Mouse (Mus musculus) CH12.LX (cell line): ENCODE measurements around the gene Nfe2l1. TPM values are rescaled to one million over a fixed set of nuclear protein-coding genes. Genes with fewer than 3 reads are reported as not detected.

Experiments
- DNase-seq: peaks from one replicate; pipeline ENCODE4 v3.0.0-alpha.2; 2013; ENCODE audit errors: extremely low read depth
- H3K27ac ChIP-seq: 2 replicates; pipeline ENCODE4 v1.5.1; 2012; ENCODE audit warnings: low read depth, mild to moderate bottlenecking, control low read depth, moderate library complexity; ENCODE audit not compliant: insufficient read depth
- H3K27me3 ChIP-seq: replicated peaks from 2 replicates; pipeline ENCODE3; 2012; ENCODE audit warnings: inconsistent platforms
- H3K36me3 ChIP-seq, 2 experiments: replicated peaks in 1 of 2; 2 replicates each; pipeline versions ENCODE3 to v1.6.1; 2012; ENCODE audit warnings: inconsistent platforms in 1 of 2, low read length in 1 of 2, mild to moderate bottlenecking in 1 of 2, mixed read lengths in 1 of 2, moderate library complexity in 1 of 2; ENCODE audit not compliant: control insufficient read depth in 1 of 2, insufficient read depth in 1 of 2
- H3K4me1 ChIP-seq, 2 experiments: 2 replicates each; pipeline ENCODE4 v1.6.1; 2012; ENCODE audit warnings: inconsistent platforms in 1 of 2, moderate library complexity in 1 of 2; ENCODE audit not compliant: insufficient read depth in 2 of 2, control insufficient read depth in 1 of 2
- H3K4me2 ChIP-seq: 2 replicates; pipeline ENCODE4 v1.6.1; 2012; ENCODE audit warnings: low read depth, mild to moderate bottlenecking, control low read depth; ENCODE audit not compliant: poor library complexity, insufficient read depth, severe bottlenecking
- H3K4me3 ChIP-seq, 3 experiments: fragments of 150-350 bp in 1 of 3; sonication (generic) in 1 of 3; replicated peaks in 1 of 3; 2 replicates each; pipeline versions ENCODE3 to v1.5.1; 2011 to 2012; ENCODE audit warnings: low read depth in 2 of 3, low read length in 2 of 3, mild to moderate bottlenecking in 2 of 3, moderate library complexity in 2 of 3, control low read depth in 1 of 3, improper control_type of control experiment in 1 of 3, inconsistent platforms in 1 of 3, mixed read lengths in 1 of 3; ENCODE audit not compliant: poor library complexity in 1 of 3
- H3K79me2 ChIP-seq: replicated peaks from 2 replicates; pipeline ENCODE4 v1.6.1; 2012; ENCODE audit warnings: mild to moderate bottlenecking, moderate library complexity; ENCODE audit not compliant: control insufficient read depth, poor library complexity, insufficient read depth, severe bottlenecking; ENCODE audit errors: extremely low read depth
- H3K9ac ChIP-seq: 2 replicates; pipeline ENCODE4 v1.6.1; 2012; ENCODE audit warnings: low read depth, mild to moderate bottlenecking, control low read depth, moderate library complexity; ENCODE audit not compliant: insufficient read depth
- H3K9me3 ChIP-seq: replicated peaks from 2 replicates; pipeline ENCODE3; 2012; ENCODE audit warnings: low read length, inconsistent platforms, mixed read lengths
- BHLHE40 ChIP-seq: IDR thresholded peaks from 2 replicates; pipeline ENCODE4 v1.6.1; 2011; ENCODE audit warnings: mild to moderate bottlenecking, low read depth, low read length, improper control_type of control experiment
- CHD1 ChIP-seq: IDR thresholded peaks from 2 replicates; pipeline ENCODE4 v1.6.1; 2012; ENCODE audit warnings: low read depth, low read length, improper control_type of control experiment, inconsistent platforms
- CHD2 ChIP-seq: IDR thresholded peaks from 2 replicates; pipeline ENCODE4 v1.6.1; 2011; ENCODE audit warnings: low read length, improper control_type of control experiment
- CTCF ChIP-seq, 2 experiments: IDR thresholded peaks in 1 of 2; conservative IDR thresholded peaks in 1 of 2; 2 replicates each; pipeline ENCODE4 v1.5.1; 2011 to 2012; ENCODE audit warnings: low read depth in 2 of 2, low read length in 2 of 2, improper control_type of control experiment in 1 of 2, inconsistent platforms in 1 of 2, mild to moderate bottlenecking in 1 of 2, moderate library complexity in 1 of 2
- E2F4 ChIP-seq: IDR thresholded peaks from 2 replicates; pipeline ENCODE4 v1.6.1; 2011; ENCODE audit warnings: low read depth, low read length, improper control_type of control experiment; ENCODE audit not compliant: insufficient replicate concordance
- ELF1 ChIP-seq: IDR thresholded peaks from 2 replicates; pipeline ENCODE4 v1.6.1; 2014; ENCODE audit warnings: low read depth, mild to moderate bottlenecking, inconsistent platforms, low read length, improper control_type of control experiment
- EP300 ChIP-seq: IDR thresholded peaks from 2 replicates; pipeline ENCODE4 v1.6.1; 2011; ENCODE audit warnings: low read length, improper control_type of control experiment
- ETS1 ChIP-seq: conservative IDR thresholded peaks from 2 replicates; pipeline ENCODE4 v1.6.1; 2012; ENCODE audit warnings: low read depth, mild to moderate bottlenecking, inconsistent platforms, low read length, improper control_type of control experiment, moderate library complexity
- GABPA ChIP-seq: IDR thresholded peaks from 2 replicates; pipeline ENCODE4 v1.6.1; 2012; ENCODE audit warnings: low read depth, low read length, improper control_type of control experiment, inconsistent platforms; ENCODE audit not compliant: insufficient replicate concordance
- HCFC1 ChIP-seq: IDR thresholded peaks from 2 replicates; pipeline ENCODE4 v1.6.1; 2012; ENCODE audit warnings: low read depth, mild to moderate bottlenecking, inconsistent platforms, low read length, improper control_type of control experiment
- IRF4 ChIP-seq: IDR thresholded peaks from 2 replicates; pipeline ENCODE4 v1.6.1; 2014; ENCODE audit warnings: low read depth, mild to moderate bottlenecking, inconsistent platforms, low read length, improper control_type of control experiment
- JUN ChIP-seq: IDR thresholded peaks from 2 replicates; pipeline ENCODE4 v1.6.1; 2011; ENCODE audit warnings: low read depth, mild to moderate bottlenecking, low read length, improper control_type of control experiment, moderate library complexity; ENCODE audit not compliant: insufficient read depth
- JUND ChIP-seq: conservative IDR thresholded peaks from 2 replicates; pipeline ENCODE4 v1.6.1; 2011; ENCODE audit warnings: low read depth, low read length, improper control_type of control experiment
- KAT2A ChIP-seq: IDR thresholded peaks from 2 replicates; pipeline ENCODE4 v1.6.1; 2012; ENCODE audit warnings: low read length, improper control_type of control experiment, inconsistent platforms; ENCODE audit not compliant: insufficient replicate concordance
- MAFK ChIP-seq: IDR thresholded peaks from 2 replicates; pipeline ENCODE4 v1.6.1; 2011; ENCODE audit warnings: low read length, improper control_type of control experiment; ENCODE audit not compliant: insufficient replicate concordance
- MAX ChIP-seq: IDR thresholded peaks from 2 replicates; pipeline ENCODE4 v1.6.1; 2011; ENCODE audit warnings: low read length, improper control_type of control experiment
- MEF2A ChIP-seq: IDR thresholded peaks from 2 replicates; pipeline ENCODE4 v1.6.1; 2014; ENCODE audit warnings: low read depth, mild to moderate bottlenecking, inconsistent platforms, low read length, improper control_type of control experiment, borderline replicate concordance
- MXI1 ChIP-seq: IDR thresholded peaks from 2 replicates; pipeline ENCODE4 v1.6.1; 2011; ENCODE audit warnings: mild to moderate bottlenecking, low read depth, low read length, improper control_type of control experiment
- MYC ChIP-seq: IDR thresholded peaks from 2 replicates; pipeline ENCODE4 v1.6.1; 2011; ENCODE audit warnings: low read depth, mild to moderate bottlenecking, improper control_type of control experiment, low read length
- NELFE ChIP-seq: IDR thresholded peaks from 2 replicates; pipeline ENCODE4 v1.6.1; 2011; ENCODE audit warnings: low read depth, low read length, improper control_type of control experiment
- NRF1 ChIP-seq: IDR thresholded peaks from 2 replicates; pipeline ENCODE4 v1.6.1; 2014; ENCODE audit warnings: low read depth, mild to moderate bottlenecking, inconsistent platforms, low read length, improper control_type of control experiment, moderate library complexity
- PAX5 ChIP-seq: IDR thresholded peaks from 2 replicates; pipeline ENCODE4 v1.6.1; 2012; ENCODE audit warnings: low read length, inconsistent platforms, mixed read lengths
- POLR2A ChIP-seq: IDR thresholded peaks from 2 replicates; pipeline ENCODE4 v1.6.1; 2011; ENCODE audit warnings: low read depth, mild to moderate bottlenecking, improper control_type of control experiment, low read length
- POLR2AphosphoS2 ChIP-seq: IDR thresholded peaks from 2 replicates; pipeline ENCODE4 v1.6.1; 2011; ENCODE audit warnings: low read depth, low read length, improper control_type of control experiment
- RAD21 ChIP-seq: IDR thresholded peaks from 2 replicates; pipeline ENCODE4 v1.6.1; 2011; ENCODE audit warnings: low read depth, mild to moderate bottlenecking, low read length, improper control_type of control experiment, moderate library complexity
- RCOR1 ChIP-seq: conservative IDR thresholded peaks from 2 replicates; pipeline ENCODE4 v1.6.1; 2012; ENCODE audit warnings: low read depth, mild to moderate bottlenecking, inconsistent platforms, low read length, improper control_type of control experiment
- SIN3A ChIP-seq: IDR thresholded peaks from 2 replicates; pipeline ENCODE4 v1.6.1; 2012; ENCODE audit warnings: low read length, improper control_type of control experiment, inconsistent platforms
- SMC3 ChIP-seq: IDR thresholded peaks from 2 replicates; pipeline ENCODE4 v1.6.1; 2011; ENCODE audit warnings: low read depth, low read length, improper control_type of control experiment
- TBP ChIP-seq: conservative IDR thresholded peaks from 2 replicates; pipeline ENCODE4 v1.6.1; 2011; ENCODE audit warnings: low read depth, low read length, improper control_type of control experiment
- TCF12 ChIP-seq: IDR thresholded peaks from 2 replicates; pipeline ENCODE4 v1.6.1; 2014; ENCODE audit warnings: low read depth, mild to moderate bottlenecking, inconsistent platforms, low read length, improper control_type of control experiment
- UBTF ChIP-seq: IDR thresholded peaks from 2 replicates; pipeline ENCODE4 v1.6.1; 2012; ENCODE audit warnings: low read depth, mild to moderate bottlenecking, inconsistent platforms, low read length, improper control_type of control experiment, moderate library complexity
- USF1 ChIP-seq: IDR thresholded peaks from 2 replicates; pipeline ENCODE4 v1.6.1; 2014; ENCODE audit warnings: low read depth, mild to moderate bottlenecking, inconsistent platforms, low read length, improper control_type of control experiment
- USF2 ChIP-seq: conservative IDR thresholded peaks from 2 replicates; pipeline ENCODE4 v1.6.1; 2011; ENCODE audit warnings: low read depth, low read length, improper control_type of control experiment
- ZC3H11A ChIP-seq: IDR thresholded peaks from 2 replicates; pipeline ENCODE4 v1.6.1; 2012; ENCODE audit warnings: low read depth, mild to moderate bottlenecking, inconsistent platforms, low read length, improper control_type of control experiment
- ZKSCAN1 ChIP-seq: IDR thresholded peaks from 2 replicates; pipeline ENCODE4 v1.6.1; 2012; ENCODE audit warnings: low read depth, inconsistent platforms, low read length, improper control_type of control experiment, borderline replicate concordance
- ZMIZ1 ChIP-seq: IDR thresholded peaks from 2 replicates; pipeline ENCODE4 v1.6.1; 2012; ENCODE audit warnings: low read depth, mild to moderate bottlenecking, inconsistent platforms, low read length, improper control_type of control experiment
- ZNF384 ChIP-seq: IDR thresholded peaks from 2 replicates; pipeline ENCODE4 v1.6.1; 2012; ENCODE audit warnings: low read depth, low read length, improper control_type of control experiment, inconsistent platforms
- dilution Hi-C: fragments of 300-500 bp; cut with MboI; formaldehyde crosslinking; loops from 2 replicates; pipeline ENCODE4 v1.14.3; 2020; ENCODE audit warnings: low sequenced_read_pairs; ENCODE audit not compliant: extremely low pct_unique_long_range_greater_than_20kb, extremely low pct_ligation_motif_present
- in situ Hi-C: fragments of 300-500 bp; cut with MboI; formaldehyde crosslinking; loops from 3 replicates; pipeline ENCODE4 v1.14.3; 2019; ENCODE audit warnings: low sequenced_read_pairs, low pct_ligation_motif_present, low pct_unique_long_range_greater_than_20kb, mixed read lengths
- polyA plus RNA-seq: library from polyadenylated mRNA; unstranded; fragments of >175 nt; gene quantifications from 2 replicates; pipeline ENCODE4 v1.2.1, GENCODE M21; 2012; ENCODE audit warnings: low read depth; ENCODE audit not compliant: insufficient read length
- total RNA-seq, 2 experiments: library from RNA; depleted of rRNA; stranded (reverse); fragments of 300-350 nt in 1 of 2; fragments of >200 nt in 1 of 2; gene quantifications; 2 replicates each; pipeline ENCODE4 v1.2.3; 2012 to 2014

Nfe2l1 gene
- total and polyA plus RNA-seq, 3 experiments: 77.7 to 169 (median 145) TPM

DNA sequence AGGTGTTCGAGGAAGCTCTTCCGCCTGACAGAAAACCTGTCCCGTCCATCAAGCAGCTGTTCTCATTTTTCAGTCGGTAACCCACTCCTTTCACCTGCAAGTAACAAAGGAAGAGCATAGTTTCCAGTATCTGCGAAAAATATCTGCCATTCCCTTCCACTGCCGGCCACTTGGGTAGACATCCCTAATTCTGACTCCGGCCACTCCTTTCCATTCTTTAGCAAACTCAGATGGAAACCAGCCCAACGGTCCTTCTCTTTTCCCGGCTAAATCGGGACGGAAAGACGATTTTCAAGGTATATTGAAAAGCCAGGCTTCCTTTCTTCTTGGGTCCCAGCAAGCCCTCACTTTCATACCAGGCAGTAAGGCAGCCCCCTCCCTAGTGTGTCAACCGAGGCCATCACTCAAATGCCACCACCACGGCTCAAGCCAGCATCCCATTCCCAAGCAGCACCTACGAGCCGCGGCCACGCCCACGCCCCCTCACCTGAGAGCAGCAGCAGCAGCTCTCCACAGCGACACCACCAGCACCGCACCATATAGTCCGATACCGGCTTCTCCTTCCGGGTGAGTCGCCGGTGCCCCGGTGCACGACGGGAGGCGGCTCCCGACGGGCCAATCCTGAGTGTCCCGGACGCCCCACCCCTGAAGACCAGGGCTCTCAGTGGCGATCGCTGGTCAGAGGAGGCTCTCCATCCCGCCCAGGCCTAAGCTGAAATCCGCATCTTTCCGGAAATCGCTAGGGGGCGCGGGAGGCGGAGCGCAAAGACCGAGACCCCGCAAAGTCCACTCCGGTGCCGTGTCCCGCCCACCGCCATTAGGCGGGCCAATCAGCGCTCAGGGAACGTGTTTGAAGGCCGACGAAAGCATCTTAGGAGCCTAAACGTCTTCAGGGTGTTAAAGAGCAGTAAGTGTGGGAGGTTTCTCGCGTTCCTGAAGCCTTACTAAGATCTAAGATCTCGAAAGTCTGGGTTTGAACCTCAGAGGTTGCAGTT is 52.5 kb downstream of the Nfe2l1 start, which contains the start of gene Snx11:
Gene Snx11, minus strand, starts transcription at position 592 of the 995 bp plus-strand sequence.
- Histone ChIP-seq H3K4me1 (peaks cover 13 to 16% of the 10 kb centered on the region in 2 experiments), H3K27me3 (no peaks in the 10 kb centered on the region), H3K9ac (peak within 1 kb of the TSS; percentile 87), H3K27ac (peak within 1 kb of the TSS; percentile 88), H3K36me3 (peaks cover 12 to 18% of the 10 kb centered on the region in 2 experiments), H3K79me2 (peaks cover 24% of the 10 kb centered on the region), H3K9me3 (no peaks in the 10 kb centered on the region), H3K4me3 (peak within 1 kb of the TSS; percentile 74 to 82 (median 80)), H3K4me2 (peak within 1 kb of the TSS; percentile 93)
- in situ Hi-C loops: loop anchor here (5.0 kb wide), 1 partner anchor 75 kb away; no protein-coding TSS in a partner anchor
- DNase-seq: peak; percentile 100
- dilution Hi-C loops: no loop called here
- TF ChIP-seq ZNF384 (no peak), ZC3H11A (no peak), EP300 (no peak), ZKSCAN1 (no peak), PAX5 (no peak), RAD21 (no peak), HCFC1 (peak; percentile 90), GABPA (peak; percentile 8; the same call in 1 of the 2 replicates), CHD2 (no peak; the same call in none of the 2 replicates), NELFE (peak; percentile 87), E2F4 (no peak), POLR2AphosphoS2 (peak; percentile 88), JUND (no peak), ETS1 (peak; percentile 44; the same call in 1 of the 2 replicates), MAX (no peak; the same call in 1 of the 2 replicates), ELF1 (peak; percentile 98), MAFK (no peak), MXI1 (peak; percentile 95), KAT2A (peak; percentile 89; the same call in 1 of the 2 replicates), MYC (no peak), USF1 (no peak; the same call in 1 of the 2 replicates), CHD1 (peak; percentile 70; the same call in 1 of the 2 replicates), CTCF (conservative IDR thresholded peaks at IDR 0.05 in 1 of 2, IDR thresholded peaks at IDR 0.05 in 1 of 2; ENCODE audit: low read depth in 2 of 2, low read length in 2 of 2) (peak; percentile 14 to 87; a peak in 2 of 4 replicates), MEF2A (no peak; the same call in 1 of the 2 replicates), POLR2A (peak; percentile 93), SIN3A (peak; percentile 96), SMC3 (peak; percentile 17), IRF4 (no peak; the same call in 1 of the 2 replicates), BHLHE40 (peak; percentile 12; the same call in 1 of the 2 replicates), USF2 (no peak), ZMIZ1 (peak; percentile 89), TCF12 (peak; percentile 86), TBP (peak; percentile 86), RCOR1 (no peak), UBTF (no peak), NRF1 (peak; percentile 51), JUN (no peak)
